Mouse (Mus musculus): ENCODE measurements around the gene Cdadc1.

DNA sequence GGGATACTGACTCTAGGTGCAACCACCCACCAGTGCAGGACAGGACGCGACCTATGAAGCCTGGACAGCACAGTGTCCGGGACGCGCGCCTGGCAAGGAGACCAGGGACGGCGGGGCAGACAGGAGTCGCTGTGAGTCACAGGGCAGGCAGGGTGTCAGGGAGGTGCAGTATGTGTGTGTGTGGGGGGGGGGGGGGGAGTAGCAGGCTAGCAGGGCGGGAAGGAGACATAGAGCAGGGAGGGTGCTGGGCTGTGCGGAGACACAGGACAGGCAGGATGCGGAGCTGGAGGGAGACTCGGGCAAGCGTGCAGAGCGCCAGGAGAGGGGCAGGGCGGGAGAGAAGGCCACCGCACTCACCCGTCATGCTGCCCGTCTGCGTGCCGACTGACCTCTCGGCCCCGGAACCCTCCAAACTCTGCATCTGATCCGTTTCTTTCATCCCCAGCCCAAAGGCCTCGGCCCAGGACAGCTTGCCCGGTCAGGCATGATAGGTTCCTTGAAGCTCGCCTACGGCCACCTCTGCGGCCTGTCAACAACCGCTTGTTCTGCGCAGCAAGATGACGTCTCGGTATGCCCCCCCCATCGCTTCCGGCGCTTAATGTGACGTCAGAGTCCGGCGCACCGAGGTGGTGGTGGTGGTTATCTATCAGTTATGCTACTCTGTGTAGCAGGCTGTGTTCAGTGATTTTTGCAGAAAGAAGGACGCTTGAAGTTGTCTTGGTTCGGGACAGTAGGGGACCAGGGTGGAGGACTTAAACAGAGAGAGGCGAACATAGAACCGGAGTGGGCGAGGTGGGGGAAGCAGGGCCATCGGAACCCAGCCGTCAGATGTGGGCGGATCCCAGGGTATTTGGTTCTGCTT is at the start of gene Cdadc1:
- no peak for TF ChIP-seq ZC3H11A (IDR thresholded peaks at IDR 0.05; ENCODE audit: borderline replicate concordance, low read depth, low read length)
- TF ChIP-seq CHD2 (IDR thresholded peaks at IDR 0.05; ENCODE audit: low read depth, low read length), result no peak
- no peak for TF ChIP-seq MAFK (IDR thresholded peaks at IDR 0.05; ENCODE audit: insufficient read depth, low read depth, low read length)
- peak; percentile 82 for TF ChIP-seq HCFC1 (IDR thresholded peaks at IDR 0.05; ENCODE audit: borderline replicate concordance, insufficient read depth, low read length)
- no peak for TF ChIP-seq ZNF384 (IDR thresholded peaks at IDR 0.05; ENCODE audit: low read depth, low read length)

All from ES-E14 (cell line).